Mouse (Mus musculus) midbrain, embryonic 16.5 days (tissue): ENCODE data around the gene Hsh2d. TPM values are rescaled to one million over a fixed set of nuclear protein-coding genes. Genes with fewer than 3 reads are reported as not detected.

Source experiments
- ATAC-seq: fragments of 200-750 bp; cut with Nextera tagmentation; 2 replicates; pipeline ENCODE4 v1.8.0; 2017; ENCODE audit warnings: moderate TSS enrichment
- H3K27ac ChIP-seq: fragments of 300-500 bp; sonication (generic); 2 replicates; pipeline ENCODE4 v1.5.1; 2014; ENCODE audit warnings: mild to moderate bottlenecking, low read length, mixed read lengths
- H3K27me3 ChIP-seq: fragments of 300-500 bp; sonication (generic); 2 replicates; pipeline ENCODE4 v1.6.1; 2014; ENCODE audit warnings: low read depth, low read length, mixed read lengths; ENCODE audit not compliant: control insufficient read depth, insufficient read depth
- H3K36me3 ChIP-seq: fragments of 300-500 bp; sonication (generic); 2 replicates; pipeline ENCODE4 v1.6.1; 2014; ENCODE audit warnings: mild to moderate bottlenecking, low read length, moderate library complexity, mixed read lengths; ENCODE audit not compliant: control insufficient read depth, insufficient read depth
- H3K4me1 ChIP-seq: fragments of 300-500 bp; sonication (generic); 2 replicates; pipeline ENCODE4 v1.6.1; 2014; ENCODE audit warnings: mild to moderate bottlenecking, low read length, mixed read lengths; ENCODE audit not compliant: control insufficient read depth, insufficient read depth
- H3K4me2 ChIP-seq: fragments of 300-500 bp; sonication (generic); 2 replicates; pipeline ENCODE4 v1.6.1; 2014; ENCODE audit warnings: mild to moderate bottlenecking, low read length, mixed read lengths
- H3K4me3 ChIP-seq: fragments of 300-500 bp; sonication (generic); 2 replicates; pipeline ENCODE4 v1.5.1; 2014; ENCODE audit warnings: low read depth, mild to moderate bottlenecking, low read length, moderate library complexity, mixed read lengths
- H3K9ac ChIP-seq: fragments of 300-500 bp; sonication (generic); 2 replicates; pipeline ENCODE4 v1.6.1; 2014; ENCODE audit warnings: low read depth, low read length, mixed read lengths
- H3K9me3 ChIP-seq: fragments of 300-500 bp; sonication (generic); replicated peaks from 2 replicates; pipeline ENCODE4 v1.6.1; 2014; ENCODE audit warnings: mild to moderate bottlenecking, low read length, mixed read lengths; ENCODE audit not compliant: control insufficient read depth, poor library complexity, severe bottlenecking
- WGBS: fragments of 180-500 bp; shearing (Covaris S2); extraction: QIAGEN DNeasy Blood & Tissue Kit; methylation state at CpG from one replicate; pipeline ENCODE4 v1.1.7; 2014; 5-methylcytosine and 5-hydroxymethylcytosine counted together
- polyA plus RNA-seq: library from polyadenylated mRNA; unstranded; fragments of >200 nt; fragmentation: Nextera tagmentation; extraction: Ambion mirVana; gene quantifications from 2 replicates; pipeline ENCODE4 v1.2.1, GENCODE M21; 2015

Gene Hsh2d
- polyA plus RNA-seq, 1 experiment from 2014 or later, result not detected

GRCm38 (mm10) chr8:72220758-72221157, 31.3 kb downstream of the Hsh2d start:
- Histone ChIP-seq H3K9me3 (no peaks in the 10 kb centered on the region), H3K27ac (no peak overlapping the region), H3K4me1 (peaks cover 14% of the 10 kb centered on the region), H3K36me3 (peaks cover 10% of the 10 kb centered on the region), H3K4me2 (peak overlapping the region; percentile 90), H3K27me3 (peaks cover 7% of the 10 kb centered on the region; the same call in 1 of the 2 replicates), H3K9ac (no peak overlapping the region), H3K4me3 (peak overlapping the region; percentile 57; the same call in 1 of the 2 replicates)
- no peak for ATAC-seq
- WGBS, result 76% methylated on average over 4 of the region's 4 CpGs

GRCm38 (mm10) chr8:72222656-72223055, 33.2 kb downstream of the Hsh2d start:
- no peaks in the 10 kb centered on the region for H3K9me3 ChIP-seq
- H3K4me2 ChIP-seq, result no peak overlapping the region
- H3K4me3 ChIP-seq, result no peak overlapping the region
- peaks cover 14% of the 10 kb centered on the region for H3K4me1 ChIP-seq
- no peaks in the 10 kb centered on the region; the same call in 1 of the 2 replicates for H3K27me3 ChIP-seq
- 93% methylated on average over 5 of the region's 5 CpGs for WGBS
- no peak overlapping the region for H3K27ac ChIP-seq
- peaks cover 10% of the 10 kb centered on the region for H3K36me3 ChIP-seq
- H3K9ac ChIP-seq, result no peak overlapping the region
- no peak for ATAC-seq

- Histone ChIP-seq H3K27ac (peak within 1 kb of the TSS; percentile 97), H3K9me3 (no peaks in the 10 kb centered on the region), H3K4me2 (peak within 1 kb of the TSS; percentile 80), H3K9ac (peak within 1 kb of the TSS; percentile 83), H3K4me1 (peaks cover 18% of the 10 kb centered on the region), H3K4me3 (peak within 1 kb of the TSS; percentile 82), H3K36me3 (no peaks in the 10 kb centered on the region), H3K27me3 (no peaks in the 10 kb centered on the region)
- peak; percentile 96 for ATAC-seq
- under 1% methylated on average over 54 of the region's 54 CpGs for WGBS
These were observed 50.3 kb downstream of the Hsh2d start, which contains the start of gene Ap1m1 for GRCm38 (mm10) chr8:72239499-72240402. Ap1m1 (plus strand) TSS chr8:72240018.

GRCm38 (mm10) chr8:72240403-72240763, 50.9 kb downstream of the Hsh2d start:
- Histone ChIP-seq H3K9ac (peak overlapping the region; percentile 83), H3K4me2 (peak overlapping the region; percentile 80), H3K4me3 (peak overlapping the region; percentile 82), H3K9me3 (no peaks in the 10 kb centered on the region), H3K36me3 (no peaks in the 10 kb centered on the region), H3K27ac (peak overlapping the region; percentile 97), H3K27me3 (no peaks in the 10 kb centered on the region), H3K4me1 (peaks cover 18% of the 10 kb centered on the region)
- 0% methylated on average over 24 of the region's 24 CpGs for WGBS
- ATAC-seq, result no peak

GRCm38 (mm10) chr8:72240951-72241350, 51.5 kb downstream of the Hsh2d start:
- Histone ChIP-seq H3K36me3 (no peaks in the 10 kb centered on the region), H3K27ac (no peak overlapping the region), H3K4me3 (peak overlapping the region; percentile 82), H3K27me3 (no peaks in the 10 kb centered on the region), H3K4me2 (peak overlapping the region; percentile 80), H3K9ac (peak overlapping the region; percentile 83), H3K4me1 (peaks cover 18% of the 10 kb centered on the region), H3K9me3 (no peaks in the 10 kb centered on the region)
- ATAC-seq, result no peak
- 62% methylated on average over 7 of the region's 7 CpGs for WGBS

- no peak overlapping the region for H3K9ac ChIP-seq
- no peak overlapping the region for H3K4me3 ChIP-seq
- 100% methylated on average over 1 of the region's 1 CpGs for WGBS
- no peak for ATAC-seq
- no peaks in the 10 kb centered on the region for H3K27me3 ChIP-seq
- peaks cover 18% of the 10 kb centered on the region for H3K4me1 ChIP-seq
- no peak overlapping the region for H3K4me2 ChIP-seq
- H3K27ac ChIP-seq, result no peak overlapping the region
- H3K36me3 ChIP-seq, result peaks cover 9% of the 10 kb centered on the region
- H3K9me3 ChIP-seq, result no peaks in the 10 kb centered on the region
These were observed 52.8 kb downstream of the Hsh2d start for GRCm38 (mm10) chr8:72242226-72242625.

- Histone ChIP-seq H3K4me2 (no peak overlapping the region), H3K27me3 (no peaks in the 10 kb centered on the region), H3K9ac (no peak overlapping the region), H3K4me3 (no peak overlapping the region), H3K36me3 (peaks cover 9% of the 10 kb centered on the region), H3K27ac (no peak overlapping the region), H3K4me1 (peaks cover 18% of the 10 kb centered on the region), H3K9me3 (no peaks in the 10 kb centered on the region)
- no peak for ATAC-seq
- WGBS, result 80% methylated on average over 2 of the region's 2 CpGs
These were observed 55.2 kb downstream of the Hsh2d start for GRCm38 (mm10) chr8:72244610-72245009.

Other genes with a start within 250 kb of the Hsh2d start
- gene Zfp961, start 238.6 kb upstream of the Hsh2d start, polyA plus RNA-seq, result 15.2 and 17.6 TPM in 2 replicates
- gene Cyp4f18, start 180.0 kb upstream of the Hsh2d start, polyA plus RNA-seq, result 0.42 and 0.70 TPM in 2 replicates
- gene Olfr372, start 148.4 kb upstream of the Hsh2d start, polyA plus RNA-seq, result not detected in 2 replicates
- gene Olfr373, start 106.5 kb upstream of the Hsh2d start, polyA plus RNA-seq, result not detected in 2 replicates
- 0.04 TPM in 1 of 2 replicates, not detected in the other for gene Olfr374, start 82.6 kb upstream of the Hsh2d start, polyA plus RNA-seq
- gene Tpm4, start 54.7 kb upstream of the Hsh2d start, polyA plus RNA-seq, result 151 and 168 TPM in 2 replicates
- gene Rab8a, start 28.4 kb upstream of the Hsh2d start, polyA plus RNA-seq, result 84.5 and 96.5 TPM in 2 replicates
- gene Cib3, start 23.2 kb downstream of the Hsh2d start, polyA plus RNA-seq, result 0.11 TPM in 1 of 2 replicates, not detected in the other
- gene Gm11034, start 24.0 kb downstream of the Hsh2d start, polyA plus RNA-seq, result not detected in 2 replicates
- 111 and 112 TPM in 2 replicates for gene Fam32a, start 30.1 kb downstream of the Hsh2d start, polyA plus RNA-seq
- gene Ap1m1, start 50.4 kb downstream of the Hsh2d start, polyA plus RNA-seq, result 288 and 297 TPM in 2 replicates
- 9.7 and 11.3 TPM in 2 replicates for gene Gm10282, start 115.6 kb downstream of the Hsh2d start, polyA plus RNA-seq
- 3.6 and 4.0 TPM in 2 replicates for gene Klf2, start 129.4 kb downstream of the Hsh2d start, polyA plus RNA-seq
- 56.4 and 57.9 TPM in 2 replicates for gene Eps15l1, start 231.8 kb downstream of the Hsh2d start, polyA plus RNA-seq